Mouse (Mus musculus) cortical plate, adult 2 months (tissue): ENCODE data around the gene 2410137M14Rik. TPM values are rescaled to one million over a fixed set of nuclear protein-coding genes. Genes with fewer than 3 reads are reported as not detected.

ENCODE experiments used
- H3K27ac ChIP-seq: fragments of 200-500 bp; 2 replicates; pipeline ENCODE4 v1.5.1; 2012; ENCODE audit warnings: low read length, control low read depth, inconsistent platforms; ENCODE audit not compliant: insufficient read depth
- H3K4me1 ChIP-seq: fragments of 200-500 bp; 2 replicates; pipeline ENCODE4 v1.6.1; 2011; ENCODE audit warnings: low read length; ENCODE audit not compliant: control insufficient read depth, insufficient read depth
- H3K4me3 ChIP-seq: fragments of 200-500 bp; 2 replicates; pipeline ENCODE4 v1.5.1; 2011; ENCODE audit warnings: mild to moderate bottlenecking, low read length, control low read depth; ENCODE audit not compliant: insufficient read depth
- CTCF ChIP-seq: fragments of 200-500 bp; IDR thresholded peaks from 2 replicates; pipeline ENCODE4 v1.5.1; 2011; ENCODE audit warnings: mild to moderate bottlenecking, control low read depth, low read length; ENCODE audit not compliant: insufficient read depth; ENCODE audit errors: extremely low read depth
- POLR2A ChIP-seq: fragments of 200-500 bp; IDR thresholded peaks from 2 replicates; pipeline ENCODE4 v1.6.1; 2011; ENCODE audit warnings: mild to moderate bottlenecking, low read length, control low read depth; ENCODE audit not compliant: insufficient read depth; ENCODE audit errors: extremely low read depth
- polyA plus RNA-seq: library from polyadenylated mRNA; depleted of rRNA; stranded (reverse); fragments of >200 nt; gene quantifications from 2 replicates; pipeline ENCODE4 v1.2.3, GENCODE M21; 2012

2410137M14Rik gene
- polyA plus RNA-seq, 1 experiment: 1.0 TPM

DNA sequence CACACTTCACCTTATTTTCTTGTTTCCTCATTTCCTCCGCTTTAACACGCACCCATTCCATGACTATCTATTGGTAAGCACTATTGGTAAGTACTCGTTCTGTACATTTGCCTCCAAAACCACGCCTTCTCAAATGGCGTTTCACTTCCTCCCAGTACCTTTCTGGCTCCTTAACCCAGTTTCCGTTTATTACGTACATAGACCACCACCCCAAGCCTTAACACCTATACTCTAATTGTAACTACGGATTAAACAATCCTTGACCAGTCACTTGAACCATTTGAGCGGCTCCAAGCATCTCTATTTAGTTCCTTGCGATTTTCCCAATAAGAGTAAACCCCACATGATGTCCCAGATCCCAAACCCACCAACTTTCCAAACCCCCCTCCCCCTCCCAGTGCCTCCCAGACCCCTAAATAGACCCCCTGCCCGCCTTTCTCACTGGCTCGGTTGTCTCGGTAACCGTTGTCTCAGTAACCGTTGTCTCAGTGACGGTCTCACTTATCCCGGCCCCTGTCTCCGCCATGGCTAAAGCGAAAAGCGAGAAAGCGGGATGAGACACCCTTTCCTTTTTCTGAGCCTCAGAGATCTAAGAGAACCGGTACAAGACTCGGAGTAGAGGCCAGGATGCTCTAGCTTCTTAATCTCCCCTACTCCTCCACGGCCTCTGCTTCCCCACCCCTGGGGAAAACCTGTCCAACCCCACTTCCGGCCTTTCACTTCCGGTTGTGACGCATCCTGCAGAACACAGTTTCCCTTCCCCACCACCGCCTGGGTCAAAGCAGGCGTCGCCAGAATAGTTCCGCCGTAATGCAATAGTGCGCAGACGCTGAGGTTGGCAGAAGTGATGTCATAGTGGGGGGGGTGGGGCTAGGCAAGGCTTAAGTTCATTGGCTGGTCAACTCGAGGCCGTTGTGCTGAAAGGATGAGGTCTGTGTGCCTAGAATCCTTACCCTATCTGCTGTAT lies 29.8 kb downstream of the 2410137M14Rik start, which contains the start of gene Ppp1r11:
Gene Ppp1r11, minus strand, starts transcription at position 761 of the 967 bp plus-strand sequence.
- Histone ChIP-seq H3K4me3 (peak within 1 kb of the TSS; percentile 65), H3K27ac (no peak within 1 kb of the TSS), H3K4me1 (0 out of 2 replicates have a peak, but pooled peaks cover 2% of the 10 kb centered on the region)
- TF ChIP-seq CTCF: no peak
- peak; percentile 70 for TF ChIP-seq POLR2A

DNA sequence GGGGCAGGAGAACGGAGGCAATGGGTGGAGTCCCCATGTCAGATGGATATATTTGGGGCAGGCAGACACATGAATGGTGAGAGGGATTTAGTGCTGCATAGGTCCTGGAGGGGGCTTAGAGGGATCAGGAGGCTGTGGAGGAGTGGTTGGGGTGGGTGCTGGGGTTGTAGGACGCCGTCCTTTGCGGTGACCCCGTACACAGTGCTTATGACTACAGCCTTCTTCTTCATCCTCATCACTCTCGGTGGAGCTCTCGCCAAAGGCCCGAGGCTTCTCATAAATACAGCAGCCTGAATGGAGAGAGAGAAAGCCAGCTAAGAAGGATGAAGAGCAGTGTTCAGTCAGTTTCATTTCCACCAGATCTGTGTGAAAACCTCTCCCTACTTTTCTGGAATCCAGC lies 31.8 kb downstream of the 2410137M14Rik start:
- TF ChIP-seq POLR2A (no peak), CTCF (no peak)

DNA sequence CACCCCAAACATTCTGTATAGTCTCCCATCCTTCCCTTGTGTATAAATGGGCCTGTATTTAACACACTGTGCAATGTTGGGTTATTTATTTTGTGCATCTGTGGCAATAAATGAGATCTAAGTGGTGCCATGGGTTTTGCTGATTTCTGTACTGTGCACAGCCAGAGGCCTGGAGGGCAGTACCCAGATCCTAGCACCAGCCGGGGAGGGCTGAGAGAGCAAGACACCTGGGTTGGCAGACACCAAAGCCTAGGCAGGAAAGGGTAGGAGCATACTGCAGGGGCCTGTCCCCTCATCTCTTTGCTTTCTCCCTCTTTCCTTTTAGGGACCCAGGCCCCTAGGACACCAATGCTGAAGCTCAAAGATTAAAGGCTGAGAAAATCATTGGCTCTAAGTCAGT lies 32.8 kb downstream of the 2410137M14Rik start:
- H3K27ac ChIP-seq: no peak overlapping the region
- no peak overlapping the region for H3K4me3 ChIP-seq
- TF ChIP-seq POLR2A (no peak), CTCF (no peak)
- H3K4me1 ChIP-seq: 0 out of 2 replicates have a peak, but pooled peaks cover 2% of the 10 kb centered on the region

More for the DNA sequence above, 31.8 kb downstream of the 2410137M14Rik start:
- Histone ChIP-seq H3K4me3 (no peak overlapping the region), H3K4me1 (0 out of 2 replicates have a peak, but pooled peaks cover 2% of the 10 kb centered on the region), H3K27ac (no peak overlapping the region)

DNA sequence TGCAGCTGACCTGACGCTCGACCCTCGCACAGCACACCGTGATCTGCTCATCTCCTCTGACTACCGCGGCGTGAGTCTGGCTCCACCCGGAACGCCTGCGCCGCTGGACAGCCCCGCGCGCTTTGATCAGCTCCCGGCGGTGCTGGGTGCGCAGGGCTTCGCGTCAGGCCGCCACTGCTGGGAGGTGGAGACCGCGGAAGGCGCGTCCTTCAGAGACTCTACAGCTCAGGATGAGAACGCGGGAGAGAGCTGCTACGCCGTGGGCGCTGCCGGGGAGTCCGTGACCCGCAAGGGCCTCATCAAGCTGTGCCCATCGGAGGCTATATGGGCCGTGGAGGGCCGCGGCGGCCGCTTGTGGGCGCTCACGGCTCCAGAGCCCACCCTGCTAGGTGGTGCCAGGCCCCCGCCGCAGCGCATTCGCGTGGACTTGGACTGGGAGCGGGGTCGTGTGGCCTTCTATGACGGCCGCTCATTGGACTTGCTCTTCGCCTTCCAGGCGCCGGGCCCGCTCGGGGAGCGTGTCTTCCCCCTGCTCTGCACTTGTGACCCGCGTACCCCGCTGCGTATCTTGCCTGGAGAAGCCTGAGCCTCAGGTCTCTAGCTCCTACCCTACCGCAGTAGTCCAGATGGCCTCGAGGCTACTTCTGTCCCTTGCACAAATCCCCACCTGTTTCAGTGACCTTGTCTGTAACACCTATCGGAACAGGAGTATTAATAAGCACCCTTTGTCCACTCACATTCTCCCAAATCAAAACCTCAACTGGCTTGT lies 33.8 kb downstream of the 2410137M14Rik start:
- Histone ChIP-seq H3K4me3 (peak overlapping the region; percentile 69), H3K4me1 (0 out of 2 replicates have a peak, but pooled peaks cover 2% of the 10 kb centered on the region), H3K27ac (peak overlapping the region; percentile 72)
- TF ChIP-seq POLR2A: peak; percentile 33
- no peak for TF ChIP-seq CTCF

DNA sequence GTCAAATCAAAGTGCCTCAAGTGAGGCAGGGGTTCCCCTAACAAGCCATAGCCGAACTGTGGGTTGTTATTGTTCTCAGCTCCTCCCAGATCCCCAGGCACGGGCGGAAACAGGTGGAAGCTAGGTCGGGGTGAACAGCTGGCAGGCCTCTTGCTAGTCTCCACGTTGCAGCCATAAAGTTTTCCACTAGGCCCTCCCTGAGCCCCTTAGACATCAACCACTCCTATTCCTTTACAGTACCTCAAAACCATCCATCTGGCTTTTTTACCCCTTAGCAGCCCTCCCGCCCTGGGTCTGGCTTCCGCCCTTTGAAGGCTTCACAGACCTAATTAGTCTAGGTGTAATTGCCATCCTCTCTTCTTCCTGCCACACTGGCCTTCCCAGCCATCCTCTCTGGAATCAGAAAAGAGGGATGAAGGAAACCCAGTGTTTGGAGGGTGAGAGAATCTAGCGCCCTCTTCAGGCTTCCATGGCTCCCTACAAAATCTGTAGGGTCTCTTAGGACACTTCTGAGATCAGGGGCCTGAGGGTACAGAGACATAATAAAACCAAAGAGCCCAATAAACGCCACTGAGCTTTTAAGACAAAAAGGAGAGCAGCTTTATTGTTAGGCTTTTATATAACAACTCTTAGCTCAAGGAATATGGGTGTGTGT lies 36.8 kb downstream of the 2410137M14Rik start:
- Histone ChIP-seq H3K4me3 (peak overlapping the region; percentile 34), H3K4me1 (0 out of 2 replicates have a peak, but pooled peaks cover 2% of the 10 kb centered on the region), H3K27ac (no peak overlapping the region)
- no peak for TF ChIP-seq POLR2A
- TF ChIP-seq CTCF: peak; percentile 23; the same call in 1 of the 2 replicates

DNA sequence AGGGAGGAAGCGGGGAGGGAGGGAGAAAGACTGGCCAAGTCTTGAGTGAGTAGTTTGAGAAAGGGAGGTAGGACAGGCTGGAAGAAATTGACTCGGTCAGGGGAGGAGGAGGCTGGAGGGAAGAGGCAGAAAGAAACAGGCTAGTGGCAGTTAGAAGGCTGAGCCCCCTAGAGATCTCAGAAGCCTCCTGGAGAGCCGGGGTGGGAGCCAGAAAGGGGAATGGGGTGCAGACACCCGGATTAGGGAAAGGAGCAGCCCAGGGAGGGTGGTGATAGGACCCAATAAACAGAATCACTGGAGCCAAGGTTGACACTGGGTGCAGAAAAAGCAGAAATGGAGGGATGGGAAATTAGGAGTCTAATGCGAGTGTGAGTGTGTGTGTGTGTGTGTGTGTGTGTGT lies 37.3 kb downstream of the 2410137M14Rik start:
- Histone ChIP-seq H3K4me1 (0 out of 2 replicates have a peak, but pooled peaks cover 2% of the 10 kb centered on the region), H3K4me3 (peak overlapping the region; percentile 34), H3K27ac (peak overlapping the region; percentile 17; the same call in 1 of the 2 replicates)
- TF ChIP-seq CTCF (no peak), POLR2A (no peak)

DNA sequence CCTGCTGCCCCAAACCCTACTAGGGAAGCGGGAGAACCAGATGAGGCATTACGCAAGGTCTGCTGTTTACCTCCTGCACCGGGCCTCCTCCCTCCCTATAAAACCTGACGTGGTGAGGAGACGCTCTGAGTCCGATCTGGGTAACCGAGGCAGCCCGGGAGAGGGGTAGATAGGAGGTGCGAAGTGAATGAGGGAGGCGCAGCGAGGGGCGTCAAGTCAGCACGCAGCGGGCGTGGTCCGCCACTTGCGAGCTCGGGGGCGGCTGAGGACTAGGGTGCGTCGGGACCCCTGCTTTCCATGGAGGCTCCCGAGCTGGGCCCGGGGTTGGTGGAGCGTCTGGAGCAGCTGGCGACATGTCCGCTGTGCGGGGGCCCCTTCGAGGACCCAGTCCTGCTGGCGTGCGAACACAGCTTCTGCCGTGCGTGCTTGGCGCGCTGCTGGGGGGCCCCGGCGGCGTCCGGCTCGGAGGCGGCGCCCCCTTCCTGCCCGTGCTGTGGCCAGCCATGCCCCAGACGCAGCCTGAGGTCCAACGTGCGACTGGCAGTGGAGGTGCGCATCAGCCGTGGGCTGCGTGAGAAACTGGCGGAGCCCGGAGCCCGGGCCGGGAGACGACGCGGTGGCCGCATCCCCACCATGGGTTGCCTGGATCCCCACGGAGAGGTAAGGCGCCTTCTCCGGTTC lies 38.1 kb downstream of the 2410137M14Rik start, which contains the start of gene Rnf39:
Gene Rnf39, plus strand, starts transcription at position 128 of the 681 bp plus-strand sequence.
- TF ChIP-seq CTCF (no peak), POLR2A (peak; percentile 61; the same call in 1 of the 2 replicates)
- Histone ChIP-seq H3K4me1 (0 out of 2 replicates have a peak, but pooled peaks cover 2% of the 10 kb centered on the region), H3K27ac (peak within 1 kb of the TSS; percentile 17)

DNA sequence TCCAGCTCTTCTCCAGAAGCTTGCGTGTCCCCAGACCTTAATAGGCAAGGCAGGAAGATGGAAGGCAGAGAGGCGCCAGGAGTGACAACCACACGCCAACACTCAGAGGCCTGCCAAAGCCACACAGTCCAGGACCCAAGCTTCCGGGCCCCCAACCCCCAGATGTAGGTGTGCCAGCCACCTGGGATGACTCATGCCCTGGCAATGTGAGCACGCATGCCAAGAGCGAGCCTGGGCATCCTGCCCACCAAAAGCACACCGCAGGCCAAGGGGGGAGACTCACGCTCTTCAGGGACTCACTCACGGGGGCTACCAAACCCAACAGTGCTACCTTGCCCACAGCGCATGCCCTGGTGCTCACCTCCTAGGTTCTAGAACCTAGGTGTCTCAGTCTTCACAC lies 38.6 kb downstream of the 2410137M14Rik start:
- peak overlapping the region; percentile 34 for H3K4me3 ChIP-seq
- H3K4me1 ChIP-seq: 0 out of 2 replicates have a peak, but pooled peaks cover under 1% of the 10 kb centered on the region
- H3K27ac ChIP-seq: peak overlapping the region; percentile 17
- TF ChIP-seq CTCF (no peak), POLR2A (no peak; the same call in 1 of the 2 replicates)

More for the DNA sequence above, 38.1 kb downstream of the 2410137M14Rik start, which contains the start of gene Rnf39:
- H3K4me3 ChIP-seq: peak within 1 kb of the TSS; percentile 34

DNA sequence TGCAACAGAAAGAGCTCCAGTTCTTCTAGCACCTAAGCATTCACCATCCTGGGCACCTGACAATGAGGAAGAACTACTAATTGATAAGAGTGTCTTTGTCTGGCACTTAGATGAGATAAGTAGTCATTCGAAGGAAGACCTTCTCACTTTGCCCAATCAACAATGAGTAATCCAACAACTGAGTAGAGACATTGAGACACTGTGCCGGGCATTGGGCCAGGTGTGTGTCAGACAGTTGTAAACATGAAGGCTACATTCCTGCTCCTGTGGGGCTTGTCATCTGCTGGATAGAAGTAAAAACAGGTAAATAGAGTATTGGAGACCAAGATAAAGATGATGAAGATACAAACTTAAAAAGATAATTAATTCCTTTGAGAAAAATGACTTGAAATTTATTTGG lies 43.0 kb downstream of the 2410137M14Rik start:
- TF ChIP-seq POLR2A: no peak
- no peak overlapping the region for H3K27ac ChIP-seq
- H3K4me1 ChIP-seq: no peaks in the 10 kb centered on the region
- no peak overlapping the region for H3K4me3 ChIP-seq
